Mouse (Mus musculus) spleen, adult 2 months (tissue): Measurements from ENCODE around the gene Btf3l4. TPM values are rescaled to one million over a fixed set of nuclear protein-coding genes. Genes with fewer than 3 reads are reported as not detected.

ENCODE experiments used
- DNase-seq, 2 experiments: peaks; one replicate each; pipeline versions ENCODE4 v3.0.0 to v3.0.0-alpha.2; 2012 to 2021; ENCODE audit warnings: low spot score in 2 of 2, low read depth in 1 of 2
- H3K27ac ChIP-seq: fragments of 200-500 bp; 2 replicates; pipeline ENCODE4 v1.5.1; 2012; ENCODE audit warnings: low read length, inconsistent platforms; ENCODE audit not compliant: insufficient read depth
- H3K27me3 ChIP-seq: fragments of 200-500 bp; 2 replicates; pipeline ENCODE4 v1.6.1; 2012; ENCODE audit warnings: mild to moderate bottlenecking, moderate library complexity, low read length, inconsistent platforms; ENCODE audit not compliant: control insufficient read depth, insufficient read depth
- H3K36me3 ChIP-seq: fragments of 200-500 bp; 2 replicates; pipeline ENCODE4 v1.6.1; 2012; ENCODE audit warnings: mild to moderate bottlenecking, low read length, inconsistent platforms; ENCODE audit not compliant: control insufficient read depth, insufficient read depth
- H3K4me1 ChIP-seq: fragments of 200-500 bp; 2 replicates; pipeline ENCODE4 v1.6.1; 2011; ENCODE audit warnings: inconsistent platforms; ENCODE audit not compliant: control insufficient read depth, insufficient read depth, insufficient read length
- H3K4me3 ChIP-seq: fragments of 200-500 bp; 2 replicates; pipeline ENCODE4 v1.5.1; 2011; ENCODE audit warnings: mild to moderate bottlenecking, inconsistent platforms; ENCODE audit not compliant: insufficient read depth, insufficient read length; ENCODE audit errors: extremely low read depth
- CTCF ChIP-seq: fragments of 200-500 bp; IDR thresholded peaks from 2 replicates; pipeline ENCODE4 v1.5.1; 2011; ENCODE audit warnings: mild to moderate bottlenecking, inconsistent platforms; ENCODE audit not compliant: insufficient read depth, insufficient read length, insufficient replicate concordance; ENCODE audit errors: extremely low read depth
- POLR2A ChIP-seq: fragments of 200-500 bp; IDR thresholded peaks from 2 replicates; pipeline ENCODE4 v1.6.1; 2011; ENCODE audit warnings: low read depth, low read length, inconsistent platforms
- WGBS: fragments of 180-500 bp; shearing (Covaris S2); methylation state at CpG from one replicate; pipeline ENCODE4 v1.1.7; 2018; 5-methylcytosine and 5-hydroxymethylcytosine counted together
- polyA plus RNA-seq: library from polyadenylated mRNA; depleted of rRNA; stranded (reverse); fragments of >200 nt; gene quantifications from 2 replicates; pipeline ENCODE4 v1.2.3, GENCODE M21; 2012

The Btf3l4 gene
- polyA plus RNA-seq, 1 experiment = 5.2 TPM

GRCm38 (mm10) chr4:108789258-108789936 lies 44.0 kb downstream of the Btf3l4 start:
- Histone ChIP-seq H3K4me3 (no peak overlapping the region), H3K36me3 (no peaks in the 10 kb centered on the region), H3K27ac (no peak overlapping the region), H3K27me3 (no peaks in the 10 kb centered on the region), H3K4me1 (no peaks in the 10 kb centered on the region; the same call in 1 of the 2 replicates)
- TF ChIP-seq POLR2A (no peak), CTCF (no peak)
- DNase-seq = no peak
- 53% methylated on average over 6 of the region's 6 CpGs for WGBS

DNA sequence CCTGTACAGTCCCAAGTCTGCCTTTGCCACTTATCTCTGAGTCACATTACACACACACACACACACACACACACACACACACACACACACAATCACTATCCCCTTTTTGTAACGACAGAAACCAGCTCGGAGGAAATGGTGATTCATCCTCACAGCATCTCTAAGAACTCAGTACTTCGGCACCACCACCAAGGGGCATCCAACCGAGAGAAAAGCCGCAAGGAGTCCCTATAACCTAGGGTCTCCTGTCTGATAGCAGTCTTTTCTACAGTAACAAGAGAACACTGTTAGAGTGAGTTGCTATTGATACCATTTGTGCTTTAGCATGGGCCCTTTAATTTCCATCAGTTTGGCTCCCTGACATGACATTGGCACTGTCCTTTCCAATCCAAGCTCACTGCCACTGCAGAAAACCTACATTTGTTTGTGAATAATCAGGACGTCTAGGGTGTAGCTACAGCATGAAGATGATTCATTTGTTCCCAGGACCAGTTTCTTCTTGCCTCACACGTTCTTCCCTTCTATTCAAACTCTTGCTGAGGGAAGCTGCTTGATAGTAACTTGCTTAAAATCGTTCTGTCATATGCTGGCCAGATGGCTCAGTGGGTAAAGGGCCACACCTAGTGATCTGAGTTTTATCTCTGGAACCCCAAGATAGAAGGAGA lies 50.9 kb downstream of the Btf3l4 start:
- Histone ChIP-seq H3K36me3 (no peaks in the 10 kb centered on the region), H3K4me1 (peaks cover 7% of the 10 kb centered on the region; the same call in 1 of the 2 replicates), H3K27me3 (peaks cover 13% of the 10 kb centered on the region), H3K27ac (no peak overlapping the region), H3K4me3 (no peak overlapping the region)
- DNase-seq = no peak
- TF ChIP-seq CTCF (no peak), POLR2A (no peak)
- WGBS = 38% methylated on average over 8 of the region's 8 CpGs

DNA sequence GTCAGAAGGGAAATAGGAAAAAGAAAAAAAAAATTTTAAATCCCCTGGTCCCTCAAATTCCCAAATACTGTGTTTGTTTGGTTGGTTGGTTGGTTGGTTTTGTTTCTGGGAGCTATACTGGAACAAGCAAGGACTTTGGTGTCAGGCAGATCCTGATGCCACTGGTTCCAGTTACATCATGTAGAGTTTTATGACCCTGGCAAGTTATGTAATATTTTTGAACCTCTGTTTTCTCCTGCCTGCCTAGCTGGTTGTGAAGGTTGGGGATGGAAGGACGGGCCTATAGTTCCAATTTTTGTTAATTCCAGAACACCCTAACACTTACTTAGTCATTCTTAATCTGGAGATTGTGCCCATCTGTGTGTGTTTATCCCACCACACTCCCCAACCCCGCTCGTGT lies 51.8 kb downstream of the Btf3l4 start:
- peaks cover 13% of the 10 kb centered on the region for H3K27me3 ChIP-seq
- no peak overlapping the region for H3K4me3 ChIP-seq
- TF ChIP-seq POLR2A (no peak), CTCF (no peak)
- DNase-seq = no peak
- H3K4me1 ChIP-seq = peaks cover 7% of the 10 kb centered on the region; the same call in 1 of the 2 replicates
- no peak overlapping the region for H3K27ac ChIP-seq
- no peaks in the 10 kb centered on the region for H3K36me3 ChIP-seq
- WGBS = 77% methylated on average over 3 of the region's 3 CpGs

GRCm38 (mm10) chr4:108780864-108781205 lies 52.6 kb downstream of the Btf3l4 start:
- H3K36me3 ChIP-seq = no peaks in the 10 kb centered on the region
- peak overlapping the region; percentile 65 for H3K4me3 ChIP-seq
- TF ChIP-seq CTCF = no peak
- no peak for TF ChIP-seq POLR2A
- H3K27me3 ChIP-seq = peaks cover 13% of the 10 kb centered on the region
- no peak overlapping the region for H3K27ac ChIP-seq
- no peak for DNase-seq
- peaks cover 7% of the 10 kb centered on the region; the same call in 1 of the 2 replicates for H3K4me1 ChIP-seq
- WGBS = 1% methylated on average over 20 of the region's 20 CpGs

GRCm38 (mm10) chr4:108780057-108780863 lies 53.2 kb downstream of the Btf3l4 start, which contains the start of gene Zfyve9:
Gene Zfyve9 (minus strand): TSS chr4:108780798.
- WGBS = 2% methylated on average over 88 of the region's 111 CpGs
- Histone ChIP-seq H3K36me3 (no peaks in the 10 kb centered on the region), H3K4me1 (peaks cover 7% of the 10 kb centered on the region; the same call in 1 of the 2 replicates), H3K4me3 (peak within 1 kb of the TSS; percentile 65), H3K27me3 (peaks cover 13% of the 10 kb centered on the region), H3K27ac (peak within 1 kb of the TSS; percentile 57)
- peak; percentile 19 to 64 for DNase-seq
- TF ChIP-seq POLR2A (no peak), CTCF (peak; percentile 24; the same call in 1 of the 2 replicates)

GRCm38 (mm10) chr4:108779763-108780056 lies 53.7 kb downstream of the Btf3l4 start:
- Histone ChIP-seq H3K27me3 (peaks cover 13% of the 10 kb centered on the region), H3K27ac (0 out of 2 replicates have a peak overlapping the region, but pooled peaks have one; percentile 57), H3K4me1 (peaks cover 7% of the 10 kb centered on the region; the same call in 1 of the 2 replicates), H3K36me3 (no peaks in the 10 kb centered on the region), H3K4me3 (peak overlapping the region; percentile 65)
- no peak for TF ChIP-seq POLR2A
- no peak for TF ChIP-seq CTCF
- WGBS = 5% methylated on average over 7 of the region's 7 CpGs
- no peak for DNase-seq
